Mouse (Mus musculus): ENCODE measurements around the gene Stam. TPM values are rescaled to one million over a fixed set of nuclear protein-coding genes. Genes with fewer than 3 reads are reported as not detected.
A peak's percentile ranks its signal among the peaks of the same experiment; 100 is the strongest.
"Not testable (repeated sequence)": the region's sequence is repeated elsewhere in the genome, so short reads cannot be mapped to it uniquely, and the experiment has no call there.

Gene Stam
- total RNA-seq, 4 experiments from 2014 or later, result 22.9 to 26.7 (median 23.8) TPM

DNA sequence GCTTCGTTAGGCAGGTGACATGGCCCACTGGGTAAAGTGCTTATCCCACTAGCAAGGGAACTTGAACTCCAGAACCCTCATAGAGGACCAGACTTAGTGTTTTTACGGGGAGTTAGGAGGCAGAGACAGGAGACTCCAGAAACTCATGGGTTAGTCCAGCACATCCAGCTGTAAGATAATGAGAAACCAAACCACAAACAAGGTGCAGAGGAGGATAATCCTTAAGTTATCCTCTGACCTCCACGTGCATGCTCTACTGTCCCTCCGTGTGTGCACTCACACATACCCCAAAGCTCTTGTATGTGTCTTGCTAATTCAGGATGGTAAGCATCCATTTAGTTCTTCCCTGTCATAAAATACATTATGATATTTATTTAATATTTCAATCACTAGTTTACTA, 117.7 kb downstream of the Stam start:
- DNase-seq (ENCODE audit: low spot score), result no peak

DNA sequence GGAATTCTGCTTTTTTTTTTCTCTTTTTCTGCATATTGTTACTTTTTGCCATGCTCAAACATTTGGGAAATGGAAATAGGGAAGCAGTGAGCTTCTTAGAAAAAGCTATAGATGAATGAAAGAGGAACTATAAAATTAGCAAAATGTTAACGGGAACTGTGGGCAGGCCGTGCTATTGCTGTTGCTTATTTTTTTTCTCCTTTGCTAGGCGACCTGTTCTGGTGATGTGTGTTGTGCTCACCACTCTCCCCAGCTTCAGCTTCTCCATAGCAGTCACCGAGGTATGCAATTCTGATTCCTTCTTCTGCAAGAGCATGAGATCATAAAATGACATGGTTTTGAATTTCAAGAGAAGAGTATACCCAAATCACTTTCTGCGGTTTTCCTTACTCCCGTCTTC, 118.1 kb downstream of the Stam start:
- DNase-seq (ENCODE audit: low spot score), result peak; percentile 18

DNA sequence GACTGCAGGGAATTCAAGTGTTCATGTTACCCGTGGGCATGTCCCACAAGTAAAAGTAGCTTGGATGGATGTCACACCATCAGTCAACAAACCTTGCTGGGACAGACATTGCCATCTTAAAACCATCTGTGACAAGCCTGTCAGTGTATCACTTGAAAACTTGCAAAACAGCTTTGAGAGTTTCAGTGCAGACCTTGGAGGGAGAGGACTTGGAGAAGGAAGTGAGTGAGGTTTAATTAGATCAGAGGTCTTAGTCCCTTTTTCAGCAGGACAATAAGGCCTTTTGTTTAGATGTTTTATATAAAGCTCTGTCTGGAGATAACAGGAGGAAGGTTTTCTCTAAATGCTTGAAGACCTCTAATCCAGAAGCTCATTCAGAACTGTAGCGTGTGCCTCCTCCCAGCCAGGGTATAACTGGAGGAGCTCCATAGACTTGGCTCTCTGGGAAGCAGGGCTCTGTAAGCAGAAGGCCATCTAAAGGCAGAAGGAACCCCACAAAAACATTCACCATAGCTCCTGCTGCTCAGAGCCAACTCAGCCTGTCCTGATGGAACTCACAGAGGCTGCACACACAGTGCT, 124.5 kb downstream of the Stam start:
- DNase-seq (ENCODE audit: low spot score), result not testable (repeated sequence)

Other genes with a start within 250 kb of the Stam start
- gene Hacd1, start 18.0 kb upstream of the Stam start, total RNA-seq (2022), result 10 to 100 TPM; 41.9 to 56.1 (median 50.6) TPM
- under 1 TPM in 1 of 4 experiments, not detected in 3; 0.08 TPM for gene Tmem236, start 100.4 kb downstream of the Stam start, total RNA-seq (2022)
- gene Mrc1, start 155.3 kb downstream of the Stam start, total RNA-seq (2022), result 10 to 100 TPM in 3 of 4 experiments, 1 to 10 TPM in 1; 9.3 to 15.8 (median 11.2) TPM